Mouse (Mus musculus): ENCODE data around the gene Olfr1380. TPM values are rescaled to one million over a fixed set of nuclear protein-coding genes. Genes with fewer than 3 reads are reported as not detected.
"Not testable (repeated sequence)": the region's sequence is repeated elsewhere in the genome, so short reads cannot be mapped to it uniquely, and the experiment has no call there.

Olfr1380 gene
- not detected for total RNA-seq (2021)
- not detected in 2 replicates for polyA plus RNA-seq (2012; rRNA removed)
- long read RNA-seq = 0 reads

DNA sequence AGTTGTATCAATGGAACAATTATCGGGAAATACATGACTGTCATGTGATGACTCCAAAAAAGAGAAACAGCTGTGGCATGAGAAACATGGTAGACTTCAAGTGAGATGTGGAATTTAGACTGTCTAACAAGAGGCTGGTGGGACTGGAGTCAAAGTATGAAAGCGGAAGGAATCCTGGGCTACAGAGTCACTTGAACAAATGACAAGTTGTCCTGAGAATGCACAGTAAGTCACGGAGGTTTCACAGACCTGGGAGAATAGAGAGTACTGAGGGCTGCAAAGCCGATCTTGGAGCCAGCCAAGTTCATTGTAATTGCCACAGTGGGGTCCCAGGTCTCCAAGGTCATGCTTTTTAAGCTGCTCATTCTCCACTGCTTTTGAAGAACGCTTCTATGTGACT, at the start of gene Olfr1380:
Olfr1380 (plus strand) TSS at position 301 of the 400 bp plus-strand sequence.
- H3K4me3 ChIP-seq; H3K27ac ChIP-seq; intact Hi-C loops (cut with DNase I); H3K36me3 ChIP-seq (ENCODE audit: control insufficient read depth, insufficient read depth, low read length); H3K27me3 ChIP-seq (ENCODE audit: control insufficient read depth, insufficient read depth, low read length); H3K4me1 ChIP-seq (ENCODE audit: control insufficient read depth, insufficient read depth, low read length); H3K79me2 ChIP-seq (replicated peaks; ENCODE audit: control insufficient read depth, insufficient read depth, low read length); DNase-seq; H3K9ac ChIP-seq (ENCODE audit: low read depth, low read length): not testable (repeated sequence)
- WGBS = 74% methylated on average over 5 of the region's 5 CpGs

DNA sequence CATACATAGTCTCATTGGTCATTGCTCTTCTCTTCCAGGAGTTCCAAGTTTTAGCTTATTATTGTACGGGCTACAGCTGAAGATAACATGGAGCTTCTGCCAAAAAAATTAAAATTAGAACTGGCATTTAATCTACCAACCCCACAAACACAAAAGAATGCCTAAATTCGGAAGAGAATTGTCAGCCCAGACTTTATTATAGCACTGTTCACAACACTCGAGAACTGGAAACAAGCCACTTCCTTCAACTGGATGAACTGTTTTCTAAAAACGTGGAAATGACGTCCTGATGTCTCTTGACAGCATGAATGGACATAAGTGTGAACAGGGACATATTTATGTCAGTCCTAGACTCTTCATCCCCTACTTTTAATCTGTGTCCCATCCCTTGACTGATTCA, 38.6 kb upstream of the Olfr1380 start:
- H3K79me2 ChIP-seq (replicated peaks; ENCODE audit: control insufficient read depth, insufficient read depth, low read length) = no peaks in the 10 kb centered on the region
- no peaks in the 10 kb centered on the region for H3K4me1 ChIP-seq (ENCODE audit: control insufficient read depth, insufficient read depth, low read length)
- H3K36me3 ChIP-seq (ENCODE audit: control insufficient read depth, insufficient read depth, low read length) = no peaks in the 10 kb centered on the region
- no peaks in the 10 kb centered on the region for H3K27me3 ChIP-seq (ENCODE audit: control insufficient read depth, insufficient read depth, low read length)
- intact Hi-C loops (cut with DNase I) = no loop called here
- TF ChIP-seq EP300 (IDR thresholded peaks at IDR 0.05; ENCODE audit: insufficient read depth, low read depth, low read length) = no peak
- TF ChIP-seq POLR2A (IDR thresholded peaks at IDR 0.05; ENCODE audit: insufficient read depth, low read depth, low read length) = no peak
- no peak for TF ChIP-seq CTCF (IDR thresholded peaks at IDR 0.05)
- H3K9ac ChIP-seq (ENCODE audit: low read depth, low read length) = no peak overlapping the region
- no peak overlapping the region for H3K27ac ChIP-seq
- WGBS = 34% methylated on average over 5 of the region's 5 CpGs
- H3K4me3 ChIP-seq = no peak overlapping the region
- no peak for DNase-seq

DNA sequence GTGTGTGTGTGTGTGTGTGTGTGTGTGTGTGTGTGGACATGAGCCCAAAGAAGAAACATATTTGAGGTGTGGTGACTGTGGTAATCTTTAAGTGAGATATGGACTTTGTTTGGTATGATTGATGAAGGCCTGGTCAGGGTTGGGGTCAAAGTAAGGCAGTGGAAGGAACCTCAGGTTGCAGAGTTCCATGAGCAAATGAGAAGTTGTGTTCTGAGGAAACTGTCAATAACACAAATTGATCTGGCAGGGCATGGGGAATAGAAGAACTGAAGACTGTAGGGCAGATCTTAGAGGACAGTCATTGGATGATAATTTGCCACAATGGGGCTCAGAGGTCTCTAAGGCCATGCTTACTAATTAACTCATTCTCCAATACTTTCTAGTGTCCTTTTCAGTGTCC, 37.3 kb upstream of the Olfr1380 start, which contains the start of gene Olfr1383:
Olfr1383 (plus strand) TSS at position 301 of the 400 bp plus-strand sequence.
- H3K79me2 ChIP-seq (replicated peaks; ENCODE audit: control insufficient read depth, insufficient read depth, low read length) = no peaks in the 10 kb centered on the region
- no peak for DNase-seq
- no peaks in the 10 kb centered on the region for H3K36me3 ChIP-seq (ENCODE audit: control insufficient read depth, insufficient read depth, low read length)
- no peaks in the 10 kb centered on the region for H3K27me3 ChIP-seq (ENCODE audit: control insufficient read depth, insufficient read depth, low read length)
- H3K4me3 ChIP-seq = no peak within 1 kb of the TSS
- TF ChIP-seq POLR2A (IDR thresholded peaks at IDR 0.05; ENCODE audit: insufficient read depth, low read depth, low read length) = no peak
- no peak for TF ChIP-seq CTCF (IDR thresholded peaks at IDR 0.05)
- no peak for TF ChIP-seq EP300 (IDR thresholded peaks at IDR 0.05; ENCODE audit: insufficient read depth, low read depth, low read length)
- no peak within 1 kb of the TSS for H3K27ac ChIP-seq
- intact Hi-C loops (cut with DNase I) = no loop called here
- H3K9ac ChIP-seq (ENCODE audit: low read depth, low read length) = no peak within 1 kb of the TSS
- no peaks in the 10 kb centered on the region for H3K4me1 ChIP-seq (ENCODE audit: control insufficient read depth, insufficient read depth, low read length)

DNA sequence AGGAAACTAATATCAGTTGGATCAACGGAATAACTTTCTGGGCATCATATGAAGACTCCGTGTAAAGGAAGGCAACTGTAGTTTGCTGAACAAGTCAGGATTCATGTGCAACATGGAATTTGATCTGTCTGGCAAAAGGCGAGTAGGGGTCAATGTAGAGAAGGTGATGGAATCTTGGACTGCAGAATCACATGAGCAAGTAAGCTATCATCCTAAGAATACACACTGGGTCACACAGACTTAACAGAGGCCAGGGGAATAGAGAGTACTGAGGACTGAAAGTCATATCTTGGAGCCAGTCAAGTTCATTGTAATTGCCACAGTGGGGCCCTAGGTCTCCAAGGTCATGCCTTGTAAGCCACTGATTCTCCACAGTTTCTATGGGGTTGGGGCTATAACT, 28.7 kb upstream of the Olfr1380 start, which contains the start of gene Olfr1382:
Olfr1382 (plus strand) TSS at position 301 of the 400 bp plus-strand sequence.
- Histone ChIP-seq H3K27me3 (ENCODE audit: control insufficient read depth, insufficient read depth, low read length) (no peaks in the 10 kb centered on the region), H3K27ac (no peak within 1 kb of the TSS), H3K4me1 (ENCODE audit: control insufficient read depth, insufficient read depth, low read length) (no peaks in the 10 kb centered on the region), H3K36me3 (ENCODE audit: control insufficient read depth, insufficient read depth, low read length) (no peaks in the 10 kb centered on the region), H3K79me2 (replicated peaks; ENCODE audit: control insufficient read depth, insufficient read depth, low read length) (no peaks in the 10 kb centered on the region), H3K9ac (ENCODE audit: low read depth, low read length) (no peak within 1 kb of the TSS), H3K4me3 (no peak within 1 kb of the TSS)
- intact Hi-C loops (cut with DNase I) = no loop called here
- TF ChIP-seq POLR2A (IDR thresholded peaks at IDR 0.05; ENCODE audit: insufficient read depth, low read depth, low read length) (no peak), CTCF (IDR thresholded peaks at IDR 0.05) (no peak), EP300 (IDR thresholded peaks at IDR 0.05; ENCODE audit: insufficient read depth, low read depth, low read length) (no peak)
- 75% methylated on average over 3 of the region's 3 CpGs for WGBS
- no peak for DNase-seq

DNA sequence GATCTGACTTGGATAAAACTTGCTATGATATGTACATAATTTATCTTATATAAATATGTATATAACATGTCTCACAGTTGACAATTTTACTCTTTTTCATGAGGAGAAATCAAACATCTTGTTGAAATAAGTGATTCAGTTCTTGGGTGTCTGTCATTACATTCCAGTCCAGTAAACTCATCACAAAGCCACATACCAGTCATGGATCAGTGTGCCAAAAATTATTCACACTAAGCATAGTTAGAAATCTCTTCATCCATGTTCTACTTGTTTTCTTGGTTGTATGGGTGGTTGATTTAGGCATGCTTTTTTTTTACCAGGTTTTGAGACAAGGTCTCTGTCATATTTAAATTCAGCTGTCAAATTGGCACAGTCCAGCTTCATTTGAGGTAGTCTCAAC, 23.9 kb upstream of the Olfr1380 start:
- no peak overlapping the region for H3K9ac ChIP-seq (ENCODE audit: low read depth, low read length)
- H3K4me1 ChIP-seq (ENCODE audit: control insufficient read depth, insufficient read depth, low read length) = no peaks in the 10 kb centered on the region
- DNase-seq = no peak
- no peaks in the 10 kb centered on the region for H3K36me3 ChIP-seq (ENCODE audit: control insufficient read depth, insufficient read depth, low read length)
- H3K27me3 ChIP-seq (ENCODE audit: control insufficient read depth, insufficient read depth, low read length) = no peaks in the 10 kb centered on the region
- no peak overlapping the region for H3K27ac ChIP-seq
- no peak overlapping the region for H3K4me3 ChIP-seq
- H3K79me2 ChIP-seq (replicated peaks; ENCODE audit: control insufficient read depth, insufficient read depth, low read length) = no peaks in the 10 kb centered on the region
- TF ChIP-seq EP300 (IDR thresholded peaks at IDR 0.05; ENCODE audit: insufficient read depth, low read depth, low read length) (no peak), POLR2A (IDR thresholded peaks at IDR 0.05; ENCODE audit: insufficient read depth, low read depth, low read length) (no peak), CTCF (IDR thresholded peaks at IDR 0.05) (no peak)
- intact Hi-C loops (cut with DNase I) = loop anchor here (10.0 kb wide), 1 partner anchor 658 kb away; the partner anchor contains the start of gene Irgm1

DNA sequence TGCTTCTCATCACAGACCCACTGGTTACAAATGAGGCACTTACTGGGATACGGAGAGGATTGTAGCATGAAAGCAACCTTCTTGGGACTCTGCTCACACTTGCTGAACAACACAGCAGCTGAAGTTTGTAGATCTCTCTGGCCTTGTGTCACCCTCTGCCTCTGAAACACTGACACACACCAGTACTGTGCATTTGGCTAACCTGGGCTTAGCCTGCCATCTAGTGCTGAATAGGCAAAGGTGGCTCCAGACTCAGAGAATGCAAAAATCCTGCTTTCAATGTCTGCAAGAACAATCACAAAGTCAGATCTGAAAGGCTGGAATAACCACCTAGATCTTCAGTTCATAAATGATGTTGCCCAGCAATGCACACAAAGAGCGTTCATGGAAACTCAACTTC, 20.0 kb upstream of the Olfr1380 start:
- H3K27me3 ChIP-seq (ENCODE audit: control insufficient read depth, insufficient read depth, low read length); DNase-seq; H3K79me2 ChIP-seq (replicated peaks; ENCODE audit: control insufficient read depth, insufficient read depth, low read length); H3K36me3 ChIP-seq (ENCODE audit: control insufficient read depth, insufficient read depth, low read length); H3K4me3 ChIP-seq; H3K4me1 ChIP-seq (ENCODE audit: control insufficient read depth, insufficient read depth, low read length); H3K27ac ChIP-seq; H3K9ac ChIP-seq (ENCODE audit: low read depth, low read length): not testable (repeated sequence)
- TF ChIP-seq CTCF (IDR thresholded peaks at IDR 0.05) = peak; percentile 44
- intact Hi-C loops (cut with DNase I) = loop anchor here (10.0 kb wide), 1 partner anchor 662 kb away; the partner anchor contains the start of gene Irgm1
- WGBS = 78% methylated on average over 2 of the region's 2 CpGs

DNA sequence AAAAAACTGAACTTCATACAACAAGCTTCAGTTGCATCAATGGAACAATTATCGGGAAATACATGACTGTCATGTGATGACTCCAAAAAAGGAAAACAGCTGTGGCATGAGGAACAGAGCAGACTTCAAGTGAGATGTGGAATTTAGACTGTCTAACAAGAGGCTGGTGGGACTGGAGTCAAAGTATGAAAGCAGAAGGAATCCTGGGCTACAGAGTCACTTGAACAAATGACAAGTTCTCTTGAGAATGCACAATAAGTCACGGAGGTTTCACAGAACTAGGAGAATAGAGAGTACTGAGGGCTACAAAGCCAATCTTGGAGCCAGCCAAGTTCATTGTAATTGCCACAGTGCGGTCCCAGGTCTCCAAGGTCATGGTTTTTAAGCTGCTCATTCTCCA, 13.5 kb upstream of the Olfr1380 start, which contains the start of gene Olfr1381:
Olfr1381 (plus strand) TSS at position 301 of the 400 bp plus-strand sequence.
- H3K4me1 ChIP-seq (ENCODE audit: control insufficient read depth, insufficient read depth, low read length); H3K79me2 ChIP-seq (replicated peaks; ENCODE audit: control insufficient read depth, insufficient read depth, low read length); DNase-seq; H3K9ac ChIP-seq (ENCODE audit: low read depth, low read length); H3K27me3 ChIP-seq (ENCODE audit: control insufficient read depth, insufficient read depth, low read length); H3K36me3 ChIP-seq (ENCODE audit: control insufficient read depth, insufficient read depth, low read length); H3K4me3 ChIP-seq; H3K27ac ChIP-seq; intact Hi-C loops (cut with DNase I): not testable (repeated sequence)
- 70% methylated on average over 3 of the region's 3 CpGs for WGBS

Data from heart, adult 2 months (tissue).